Mouse (Mus musculus) MEL (cell line): Measurements from ENCODE around the gene 4930453N24Rik. TPM values are rescaled to one million over a fixed set of nuclear protein-coding genes. Genes with fewer than 3 reads are reported as not detected.
A peak's percentile ranks its signal among the peaks of the same experiment; 100 is the strongest.

Experiments
- DNase-seq: peaks from one replicate; pipeline ENCODE4 v3.0.0; 2011; ENCODE audit warnings: low read depth, low spot score
- H3K27ac ChIP-seq: 2 replicates; pipeline ENCODE4 v1.5.1; 2012; ENCODE audit warnings: low read depth, mild to moderate bottlenecking, control low read depth, low read length, moderate library complexity; ENCODE audit not compliant: control insufficient read depth
- H3K27me3 ChIP-seq, 2 experiments: fragments of 150-350 bp in 1 of 2; sonication (generic) in 1 of 2; 2 replicates each; pipeline ENCODE4 v1.6.1; 2012; ENCODE audit warnings: low read length in 2 of 2, mild to moderate bottlenecking in 2 of 2, improper control_type of control experiment in 1 of 2, moderate library complexity in 1 of 2; ENCODE audit not compliant: insufficient read depth in 2 of 2, control insufficient read depth in 1 of 2
- H3K36me3 ChIP-seq, 2 experiments: 2 replicates each; pipeline ENCODE4 v1.6.1; 2012 to 2014; ENCODE audit warnings: low read length in 2 of 2, improper control_type of control experiment in 1 of 2, inconsistent platforms in 1 of 2, mild to moderate bottlenecking in 1 of 2; ENCODE audit not compliant: insufficient read depth in 2 of 2, control insufficient read depth in 1 of 2
- H3K4me1 ChIP-seq, 2 experiments: fragments of 150-350 bp in 1 of 2; sonication (generic) in 1 of 2; 2 replicates each; pipeline ENCODE4 v1.6.1; 2012; ENCODE audit warnings: low read length in 2 of 2, improper control_type of control experiment in 1 of 2, mild to moderate bottlenecking in 1 of 2; ENCODE audit not compliant: insufficient read depth in 2 of 2, control insufficient read depth in 1 of 2
- H3K4me3 ChIP-seq, 2 experiments: fragments of 150-350 bp in 1 of 2; sonication (generic) in 1 of 2; 2 replicates each; pipeline ENCODE4 v1.5.1; 2012; ENCODE audit warnings: low read depth in 2 of 2, low read length in 2 of 2, mild to moderate bottlenecking in 2 of 2, moderate library complexity in 2 of 2, control low read depth in 1 of 2, improper control_type of control experiment in 1 of 2; ENCODE audit not compliant: control insufficient read depth in 1 of 2, insufficient read depth in 1 of 2
- H3K79me2 ChIP-seq: 2 replicates; pipeline ENCODE4 v1.6.1; 2012; ENCODE audit warnings: mild to moderate bottlenecking, low read length, moderate library complexity; ENCODE audit not compliant: control insufficient read depth, poor library complexity, insufficient read depth
- H3K9ac ChIP-seq: 2 replicates; pipeline ENCODE4 v1.6.1; 2012; ENCODE audit warnings: low read depth, mild to moderate bottlenecking, control low read depth, low read length, moderate library complexity; ENCODE audit not compliant: control insufficient read depth, poor library complexity, severe bottlenecking
- H3K9me3 ChIP-seq: fragments of 150-350 bp; sonication (generic); replicated peaks from 2 replicates; pipeline ENCODE4 v1.6.1; 2012; ENCODE audit warnings: mild to moderate bottlenecking, low read length, improper control_type of control experiment, moderate library complexity; ENCODE audit not compliant: insufficient read depth
- BHLHE40 ChIP-seq: IDR thresholded peaks from 2 replicates; pipeline ENCODE4 v1.6.1; 2012; ENCODE audit warnings: low read depth, mild to moderate bottlenecking, inconsistent platforms, low read length, improper control_type of control experiment, borderline replicate concordance
- CHD1 ChIP-seq: IDR thresholded peaks from 2 replicates; pipeline ENCODE4 v1.6.1; 2012; ENCODE audit warnings: low read depth, mild to moderate bottlenecking, inconsistent platforms, low read length, improper control_type of control experiment
- CHD2 ChIP-seq: IDR thresholded peaks from 2 replicates; pipeline ENCODE4 v1.6.1; 2011; ENCODE audit warnings: low read length, improper control_type of control experiment
- CTCF ChIP-seq, 3 experiments: IDR thresholded peaks in 2 of 3; conservative IDR thresholded peaks in 1 of 3; 2 replicates each; pipeline ENCODE4 v1.5.1; 2011 to 2012; ENCODE audit warnings: low read length in 3 of 3, low read depth in 2 of 3, mild to moderate bottlenecking in 2 of 3, improper control_type of control experiment in 1 of 3, inconsistent platforms in 1 of 3, mixed read lengths in 1 of 3, moderate library complexity in 1 of 3; ENCODE audit not compliant: control insufficient read depth in 1 of 3, insufficient read depth in 1 of 3, poor library complexity in 1 of 3, severe bottlenecking in 1 of 3
- E2F4 ChIP-seq: IDR thresholded peaks from 2 replicates; pipeline ENCODE4 v1.6.1; 2011; ENCODE audit warnings: low read depth, low read length, improper control_type of control experiment, borderline replicate concordance
- ELF1 ChIP-seq: IDR thresholded peaks from 2 replicates; pipeline ENCODE4 v1.6.1; 2014; ENCODE audit warnings: low read depth, mild to moderate bottlenecking, inconsistent platforms, low read length, improper control_type of control experiment, moderate library complexity
- EP300 ChIP-seq, 2 experiments: IDR thresholded peaks; 2 replicates each; pipeline ENCODE4 v1.6.1; 2011; ENCODE audit warnings: improper control_type of control experiment in 2 of 2, low read length in 2 of 2, low read depth in 1 of 2, mild to moderate bottlenecking in 1 of 2
- ETS1 ChIP-seq: IDR thresholded peaks from 2 replicates; pipeline ENCODE4 v1.6.1; 2012; ENCODE audit warnings: low read depth, mild to moderate bottlenecking, inconsistent platforms, low read length, improper control_type of control experiment, moderate library complexity
- GABPA ChIP-seq: IDR thresholded peaks from 2 replicates; pipeline ENCODE4 v1.6.1; 2012; ENCODE audit warnings: low read depth, mild to moderate bottlenecking, inconsistent platforms, low read length, improper control_type of control experiment, moderate library complexity
- HCFC1 ChIP-seq: IDR thresholded peaks from 2 replicates; pipeline ENCODE4 v1.6.1; 2012; ENCODE audit warnings: low read depth, mild to moderate bottlenecking, inconsistent platforms, low read length, improper control_type of control experiment, moderate library complexity
- JUND ChIP-seq: IDR thresholded peaks from 2 replicates; pipeline ENCODE4 v1.6.1; 2011; ENCODE audit warnings: low read depth, mild to moderate bottlenecking, improper control_type of control experiment, low read length
- KAT2A ChIP-seq: conservative IDR thresholded peaks from 2 replicates; pipeline ENCODE4 v1.6.1; 2012; ENCODE audit warnings: low read depth, low read length, improper control_type of control experiment, inconsistent platforms
- MAFK ChIP-seq: IDR thresholded peaks from 2 replicates; pipeline ENCODE4 v1.6.1; 2011; ENCODE audit warnings: low read depth, mild to moderate bottlenecking, low read length, improper control_type of control experiment, borderline replicate concordance
- MAX ChIP-seq: IDR thresholded peaks from 2 replicates; pipeline ENCODE4 v1.6.1; 2011; ENCODE audit warnings: low read length, improper control_type of control experiment
- MAZ ChIP-seq: IDR thresholded peaks from 2 replicates; pipeline ENCODE4 v1.6.1; 2012; ENCODE audit warnings: low read depth, mild to moderate bottlenecking, inconsistent platforms, low read length, improper control_type of control experiment
- MEF2A ChIP-seq: IDR thresholded peaks from 2 replicates; pipeline ENCODE4 v1.6.1; 2014; ENCODE audit warnings: low read depth, mild to moderate bottlenecking, inconsistent platforms, low read length, improper control_type of control experiment; ENCODE audit not compliant: poor library complexity, insufficient replicate concordance, severe bottlenecking; ENCODE audit errors: extremely low read depth
- MXI1 ChIP-seq: IDR thresholded peaks from 2 replicates; pipeline ENCODE4 v1.6.1; 2011; ENCODE audit warnings: mild to moderate bottlenecking, low read depth, low read length, improper control_type of control experiment
- MYB ChIP-seq: IDR thresholded peaks from 2 replicates; pipeline ENCODE4 v1.6.1; 2011; ENCODE audit warnings: mild to moderate bottlenecking, low read depth, low read length, improper control_type of control experiment
- MYC ChIP-seq: IDR thresholded peaks from 2 replicates; pipeline ENCODE4 v1.6.1; 2011; ENCODE audit warnings: low read depth, mild to moderate bottlenecking, low read length, improper control_type of control experiment, moderate library complexity
- NELFE ChIP-seq: IDR thresholded peaks from 2 replicates; pipeline ENCODE4 v1.6.1; 2011; ENCODE audit warnings: low read depth, low read length, improper control_type of control experiment
- NRF1 ChIP-seq: IDR thresholded peaks from 2 replicates; pipeline ENCODE4 v1.6.1; 2014; ENCODE audit warnings: low read depth, mild to moderate bottlenecking, inconsistent platforms, low read length, improper control_type of control experiment, moderate library complexity; ENCODE audit not compliant: poor library complexity, insufficient read depth, severe bottlenecking
- POLR2A ChIP-seq, 2 experiments: IDR thresholded peaks; 2 replicates each; pipeline ENCODE4 v1.6.1; 2011 to 2012; ENCODE audit warnings: low read length in 2 of 2, mild to moderate bottlenecking in 2 of 2, control low read depth in 1 of 2, improper control_type of control experiment in 1 of 2, low read depth in 1 of 2, moderate library complexity in 1 of 2; ENCODE audit not compliant: control insufficient read depth in 1 of 2, insufficient read depth in 1 of 2, poor library complexity in 1 of 2
- POLR2AphosphoS2 ChIP-seq: IDR thresholded peaks from 2 replicates; pipeline ENCODE4 v1.6.1; 2011; ENCODE audit warnings: low read length, improper control_type of control experiment
- POLR2AphosphoS5 ChIP-seq: IDR thresholded peaks from 2 replicates; pipeline ENCODE4 v1.6.1; 2012; ENCODE audit warnings: low read depth, borderline replicate concordance, mild to moderate bottlenecking, inconsistent platforms, low read length, moderate library complexity, mixed read lengths
- RAD21 ChIP-seq: IDR thresholded peaks from 2 replicates; pipeline ENCODE4 v1.6.1; 2011; ENCODE audit warnings: mild to moderate bottlenecking, low read depth, low read length, improper control_type of control experiment
- RCOR1 ChIP-seq: IDR thresholded peaks from 2 replicates; pipeline ENCODE4 v1.6.1; 2012; ENCODE audit warnings: low read depth, mild to moderate bottlenecking, inconsistent platforms, low read length, improper control_type of control experiment
- SIN3A ChIP-seq: IDR thresholded peaks from 2 replicates; pipeline ENCODE4 v1.6.1; 2012; ENCODE audit warnings: low read length, improper control_type of control experiment, inconsistent platforms
- SMC3 ChIP-seq: IDR thresholded peaks from 2 replicates; pipeline ENCODE4 v1.6.1; 2011; ENCODE audit warnings: low read depth, low read length, improper control_type of control experiment
- TAL1 ChIP-seq: IDR thresholded peaks from 2 replicates; pipeline ENCODE4 v1.6.1; 2012; ENCODE audit warnings: mild to moderate bottlenecking, inconsistent platforms, low read length, moderate library complexity, mixed read lengths
- TBP ChIP-seq: IDR thresholded peaks from 2 replicates; pipeline ENCODE4 v1.8.0; 2011; ENCODE audit warnings: low read depth, low read length, improper control_type of control experiment
- TCF12 ChIP-seq: IDR thresholded peaks from 2 replicates; pipeline ENCODE4 v1.6.1; 2014; ENCODE audit warnings: low read depth, mild to moderate bottlenecking, inconsistent platforms, low read length, improper control_type of control experiment, moderate library complexity
- UBTF ChIP-seq: IDR thresholded peaks from 2 replicates; pipeline ENCODE4 v1.6.1; 2012; ENCODE audit warnings: low read depth, mild to moderate bottlenecking, inconsistent platforms, low read length, improper control_type of control experiment, moderate library complexity, borderline replicate concordance; ENCODE audit not compliant: insufficient read depth
- USF1 ChIP-seq: IDR thresholded peaks from 2 replicates; pipeline ENCODE4 v1.6.1; 2014; ENCODE audit warnings: low read depth, mild to moderate bottlenecking, inconsistent platforms, low read length, improper control_type of control experiment, moderate library complexity
- USF2 ChIP-seq, 2 experiments: IDR thresholded peaks; 2 replicates each; pipeline ENCODE4 v1.6.1; 2011 to 2012; ENCODE audit warnings: improper control_type of control experiment in 2 of 2, low read length in 2 of 2, borderline replicate concordance in 1 of 2, inconsistent platforms in 1 of 2, low read depth in 1 of 2, mild to moderate bottlenecking in 1 of 2; ENCODE audit not compliant: insufficient read depth in 1 of 2
- ZC3H11A ChIP-seq: IDR thresholded peaks from 2 replicates; pipeline ENCODE4 v1.6.1; 2012; ENCODE audit warnings: low read depth, mild to moderate bottlenecking, inconsistent platforms, low read length, improper control_type of control experiment
- ZKSCAN1 ChIP-seq: IDR thresholded peaks from 2 replicates; pipeline ENCODE4 v1.6.1; 2012; ENCODE audit warnings: low read depth, mild to moderate bottlenecking, inconsistent platforms, low read length, improper control_type of control experiment, moderate library complexity
- ZMIZ1 ChIP-seq: IDR thresholded peaks from 2 replicates; pipeline ENCODE4 v1.6.1; 2012; ENCODE audit warnings: low read depth, mild to moderate bottlenecking, inconsistent platforms, low read length, improper control_type of control experiment, moderate library complexity
- ZNF384 ChIP-seq: IDR thresholded peaks from 2 replicates; pipeline ENCODE4 v1.6.1; 2012; ENCODE audit warnings: low read depth, mild to moderate bottlenecking, inconsistent platforms, low read length, improper control_type of control experiment
- polyA plus RNA-seq, 2 experiments: library from polyadenylated mRNA; stranded (reverse) in 1 of 2; unstranded in 1 of 2; fragments of >175 nt in 1 of 2; fragments of >200 nt in 1 of 2; gene quantifications; 2 replicates each; pipeline versions ENCODE4 v1.2.1 to v1.2.4; 2012; ENCODE audit warnings: low replicate concordance in 2 of 2, low read depth in 1 of 2; ENCODE audit not compliant: insufficient read length in 2 of 2, insufficient read depth in 1 of 2, missing spikeins in 1 of 2
- total RNA-seq: library from RNA; depleted of rRNA; stranded (reverse); fragments of 300-350 nt; gene quantifications from 2 replicates; pipeline ENCODE4 v1.2.3, GENCODE M21; 2012

The 4930453N24Rik gene
- total and polyA plus RNA-seq, 3 experiments = 19.4 to 20.5 TPM; not detected in 1

- DNase-seq = peak; percentile 61
- H3K9me3 ChIP-seq = no peaks in the 10 kb centered on the region
- no peaks in the 10 kb centered on the region for H3K27me3 ChIP-seq
- H3K9ac ChIP-seq = no peak overlapping the region
- no peak overlapping the region for H3K27ac ChIP-seq
- peaks cover 9 to 11% of the 10 kb centered on the region in 2 experiments for H3K4me1 ChIP-seq
- peaks cover 0 to 24% of the 10 kb centered on the region in 2 experiments; a peak in 2 of 4 replicates for H3K36me3 ChIP-seq
- H3K4me3 ChIP-seq = no peak overlapping the region
- no peaks in the 10 kb centered on the region for H3K79me2 ChIP-seq
- TF ChIP-seq MAFK (no peak), ELF1 (no peak), E2F4 (no peak), POLR2AphosphoS5 (no peak), RAD21 (no peak), POLR2A (IDR thresholded peaks at IDR 0.05; ENCODE audit: control insufficient read depth in 1 of 2, insufficient read depth in 1 of 2, low read depth in 1 of 2, low read length in 2 of 2, poor library complexity in 1 of 2) (no peak), MYC (peak; percentile 88; the same call in 1 of the 2 replicates), TCF12 (no peak), ZKSCAN1 (no peak), SIN3A (peak; percentile 50; the same call in 1 of the 2 replicates), CHD1 (no peak), CHD2 (no peak), USF2 (IDR thresholded peaks at IDR 0.05; ENCODE audit: borderline replicate concordance in 1 of 2, insufficient read depth in 1 of 2, low read depth in 1 of 2, low read length in 2 of 2) (no peak), MEF2A (peak; percentile 71; the same call in 1 of the 2 replicates), NELFE (no peak), MAZ (no peak), TAL1 (no peak), CTCF (IDR thresholded peaks at IDR 0.05 in 2 of 3, conservative IDR thresholded peaks at IDR 0.05 in 1 of 3; ENCODE audit: control insufficient read depth in 1 of 3, insufficient read depth in 1 of 3, low read depth in 2 of 3, low read length in 3 of 3, poor library complexity in 1 of 3, severe bottlenecking in 1 of 3) (no peak), NRF1 (no peak), ZMIZ1 (no peak), MAX (peak; percentile 75), GABPA (no peak), HCFC1 (no peak), EP300 (IDR thresholded peaks at IDR 0.05; ENCODE audit: low read depth in 1 of 2, low read length in 2 of 2) (peak in 1 of 2 experiments; percentile 45; a peak in 3 of 4 replicates), ZNF384 (no peak), ETS1 (peak; percentile 44; the same call in 1 of the 2 replicates), POLR2AphosphoS2 (no peak), USF1 (no peak), MYB (0 out of 2 replicates have a peak, but pooled peaks have one; percentile 10), BHLHE40 (no peak), SMC3 (no peak), ZC3H11A (no peak), TBP (no peak), RCOR1 (no peak), KAT2A (no peak), JUND (no peak), UBTF (no peak), MXI1 (peak; percentile 84; the same call in 1 of the 2 replicates)
These were observed 14.6 kb downstream of the 4930453N24Rik start for GRCm38 (mm10) chr16:64756321-64756720.
